Mouse (Mus musculus) urinary bladder, postnatal 14 days (tissue): ENCODE results near the gene Ints1.
A peak's percentile ranks its signal among the peaks of the same experiment; 100 is the strongest.
"Not testable (repeated sequence)": the region's sequence is repeated elsewhere in the genome, so short reads cannot be mapped to it uniquely, and the experiment has no call there.

Experiments used
- DNase-seq: peaks from one replicate; pipeline ENCODE4 v3.0.0; 2021; ENCODE audit warnings: low spot score

Ints1 gene

DNA sequence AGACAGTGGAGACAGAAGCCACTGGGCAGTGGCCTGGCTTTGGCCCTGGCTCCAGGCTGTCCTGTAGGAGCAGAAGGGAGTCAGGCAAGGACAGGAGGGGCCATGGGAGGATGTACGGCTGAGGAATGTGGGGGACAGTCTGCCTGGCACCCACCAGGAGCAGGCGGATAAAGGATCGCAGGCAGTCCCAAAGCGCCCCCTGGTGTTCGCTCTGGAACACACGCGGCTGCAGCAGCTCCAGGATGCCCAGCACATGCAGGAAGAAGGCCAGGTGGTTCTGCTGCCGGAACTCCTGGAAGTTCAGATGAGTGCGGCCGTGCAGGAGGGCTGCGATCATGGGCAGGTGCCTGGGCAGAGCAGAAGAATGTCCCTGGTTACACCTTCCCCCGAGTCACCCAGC is 20.7 kb downstream of the Ints1 start:
- peak; percentile 46 for DNase-seq

DNA sequence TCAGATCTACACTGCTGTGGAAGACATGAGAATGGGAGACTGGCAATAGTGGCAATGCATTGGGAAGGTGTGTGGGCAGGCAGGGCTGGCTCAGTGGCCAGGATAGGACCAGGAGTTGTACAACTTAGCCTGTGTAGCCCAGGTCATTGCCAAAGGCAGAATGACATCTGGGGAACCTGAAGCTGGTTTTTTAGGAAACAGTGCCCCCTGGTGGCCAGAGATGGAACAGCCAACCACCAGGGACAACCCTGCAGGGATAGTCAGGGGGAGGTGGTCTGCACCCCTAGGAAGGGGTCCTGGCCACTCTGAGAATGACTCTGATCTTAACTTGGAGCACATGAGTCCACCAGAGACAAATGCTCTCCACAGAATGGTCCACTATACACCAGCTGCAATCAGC is 24.9 kb downstream of the Ints1 start:
- peak; percentile 61 for DNase-seq

DNA sequence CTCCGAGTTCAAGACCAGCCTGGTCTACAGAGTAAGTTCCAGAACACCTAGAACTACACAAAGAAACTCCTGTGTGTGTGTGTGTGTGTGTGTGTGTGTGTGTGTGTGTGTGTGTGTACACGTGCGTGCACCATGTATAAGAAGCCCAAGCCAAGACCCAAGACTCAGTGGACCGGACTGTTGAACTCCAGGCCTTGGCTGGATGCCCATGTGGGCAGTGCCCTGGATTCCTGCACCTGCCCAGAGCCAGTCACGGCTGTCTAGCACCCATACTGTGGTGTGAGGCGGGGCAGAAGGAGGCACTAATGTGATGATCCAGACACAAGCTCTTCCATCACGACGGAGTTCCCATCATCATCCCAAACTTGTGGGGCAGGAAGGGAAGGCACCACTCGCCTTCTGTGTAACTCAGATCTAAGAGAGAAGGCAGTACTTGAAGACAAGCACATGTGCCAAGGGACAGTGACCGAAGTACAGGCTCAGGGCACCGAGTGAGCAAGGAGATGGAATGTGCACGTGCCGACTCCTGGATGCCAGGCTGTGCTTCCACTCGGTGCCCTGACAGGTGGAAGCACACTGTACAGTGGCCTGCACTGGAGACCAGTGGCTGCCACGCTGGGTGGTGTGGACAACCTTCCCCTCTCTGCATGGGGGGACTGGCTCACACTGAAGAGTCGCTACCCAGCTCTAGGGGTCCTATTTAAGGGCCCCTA is 25.9 kb downstream of the Ints1 start:
- DNase-seq, result no peak

DNA sequence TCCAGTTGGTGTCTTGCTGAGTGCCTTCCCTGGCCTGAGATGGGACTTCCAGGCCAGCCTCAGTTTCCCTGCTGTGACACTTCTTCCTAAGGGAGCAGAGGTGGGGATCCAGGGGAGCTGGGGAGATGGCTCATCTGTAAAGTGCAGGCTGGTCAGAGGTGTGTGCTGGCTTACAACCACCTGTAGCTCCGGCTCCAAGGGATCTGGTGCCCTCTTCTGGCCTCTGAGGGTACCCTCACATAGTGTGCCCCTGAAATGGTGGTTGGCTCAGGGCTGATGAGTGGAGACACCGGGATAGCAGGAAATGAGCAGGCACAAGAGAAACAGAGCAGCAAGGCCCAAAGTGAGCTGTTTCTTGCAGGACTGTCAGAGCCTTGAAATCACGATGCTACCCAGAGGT is 29.7 kb downstream of the Ints1 start:
- DNase-seq, result peak; percentile 78

DNA sequence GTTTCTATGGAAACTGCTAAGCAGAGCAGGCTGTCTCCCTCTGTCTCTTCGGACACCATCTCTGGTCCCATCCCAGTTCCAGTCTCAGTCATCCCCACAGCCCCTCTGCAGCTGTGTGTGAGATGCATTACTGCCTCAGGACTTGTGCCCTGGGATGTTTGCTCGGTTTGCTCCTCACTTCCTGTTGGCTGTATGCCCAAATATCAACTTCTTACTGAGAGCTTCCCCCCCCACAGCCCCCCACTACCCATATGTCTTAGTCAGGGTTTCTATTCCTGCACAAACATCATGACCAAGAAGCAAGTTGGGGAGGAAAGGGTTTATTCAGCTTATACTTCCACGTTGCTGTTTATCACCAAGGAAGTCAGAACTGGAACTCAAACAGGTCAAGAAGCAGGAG is 32.8 kb downstream of the Ints1 start:
- not testable (repeated sequence) for DNase-seq

DNA sequence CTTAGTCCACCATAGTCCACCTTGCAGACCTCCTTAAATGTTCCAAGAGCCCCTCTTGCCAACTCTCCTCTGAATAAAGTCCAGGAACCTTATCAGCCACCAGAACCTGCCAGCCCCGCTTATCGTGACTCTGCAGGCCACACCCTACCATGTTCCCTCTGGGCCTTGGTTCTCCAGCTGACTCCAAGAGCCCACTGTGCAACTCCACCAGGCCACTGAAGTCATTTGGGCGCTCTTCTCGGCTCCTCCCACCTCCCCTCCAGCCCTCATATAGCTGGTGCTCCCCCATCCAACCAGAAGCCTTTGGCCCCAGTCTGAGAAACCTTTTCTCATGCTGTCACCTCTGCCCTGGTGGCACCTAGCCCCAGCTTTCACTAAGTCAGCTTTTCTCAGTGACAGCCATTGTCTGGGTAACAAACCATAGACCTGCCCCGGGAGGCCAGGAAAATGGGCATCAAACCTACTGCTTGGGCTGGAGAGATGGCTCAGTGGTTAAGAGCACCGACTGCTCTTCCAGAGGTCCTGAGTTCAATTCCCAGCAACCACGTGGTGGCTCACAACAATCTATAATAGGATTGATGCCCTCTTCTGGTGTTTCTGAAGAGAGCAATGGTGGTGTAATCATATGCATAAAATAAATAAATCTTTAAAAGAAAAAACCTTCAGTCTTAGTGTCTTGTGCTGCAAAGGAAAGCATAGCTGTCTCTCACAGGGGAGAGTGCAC is 36.7 kb downstream of the Ints1 start:
- DNase-seq, result peak; percentile 38

DNA sequence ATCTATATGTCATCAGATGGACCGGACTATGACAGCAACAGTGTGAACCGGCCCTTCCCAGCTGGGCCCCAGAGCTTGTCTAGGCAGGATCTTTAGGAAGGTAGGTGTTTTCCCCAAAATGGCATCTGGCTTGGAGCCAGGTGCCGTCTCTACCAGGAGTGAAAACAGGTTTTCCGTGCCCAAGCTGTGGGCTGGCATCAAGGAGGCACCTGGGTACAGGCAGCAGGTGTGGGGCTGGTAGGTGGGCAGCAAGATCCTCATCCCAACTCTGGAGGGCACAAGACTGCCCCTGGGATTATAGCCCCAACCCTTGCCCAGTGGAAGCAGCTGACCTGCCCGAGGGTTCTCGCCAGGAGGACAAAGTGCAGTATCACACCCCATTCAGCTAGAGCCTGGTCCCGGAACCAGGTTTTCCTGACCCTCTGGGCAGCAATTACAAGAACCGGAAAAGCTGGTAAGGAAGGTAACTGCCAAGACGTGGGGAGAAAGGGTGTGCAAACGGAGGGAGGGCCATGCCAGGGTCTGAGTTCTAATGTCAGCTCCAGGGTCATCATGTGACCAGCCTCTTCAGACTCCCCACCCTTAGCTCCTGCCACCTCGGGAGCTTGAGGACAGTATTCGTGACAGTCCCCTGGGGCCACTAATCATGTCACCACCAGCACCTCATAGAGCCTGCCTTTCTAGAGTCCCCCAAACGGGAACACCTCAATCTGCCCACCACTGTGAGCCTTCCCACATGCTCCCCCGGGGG is 37.5 kb downstream of the Ints1 start:
- DNase-seq, result peak; percentile 79

DNA sequence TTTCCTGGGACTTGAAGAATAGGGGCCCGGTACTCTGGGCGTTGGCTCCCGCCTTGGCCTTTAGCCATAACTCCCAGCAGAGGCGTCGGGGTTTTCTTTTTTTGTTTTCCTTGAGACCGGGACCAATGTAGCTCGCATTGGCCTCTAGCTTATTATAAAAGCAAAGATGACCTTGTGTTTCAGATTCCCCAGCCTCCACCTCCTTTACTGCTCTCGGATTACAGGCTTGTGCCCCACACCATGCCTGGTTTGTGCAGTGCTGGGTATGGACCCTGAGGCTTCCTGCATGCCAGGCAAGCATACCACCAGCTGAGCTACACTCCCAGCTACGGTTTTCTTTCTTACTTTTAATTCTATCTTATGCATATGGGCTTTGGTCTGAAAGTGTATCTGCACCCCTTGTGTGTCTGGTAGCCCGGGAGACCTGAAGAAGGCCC is 39.0 kb downstream of the Ints1 start:
- DNase-seq, result no peak

DNA sequence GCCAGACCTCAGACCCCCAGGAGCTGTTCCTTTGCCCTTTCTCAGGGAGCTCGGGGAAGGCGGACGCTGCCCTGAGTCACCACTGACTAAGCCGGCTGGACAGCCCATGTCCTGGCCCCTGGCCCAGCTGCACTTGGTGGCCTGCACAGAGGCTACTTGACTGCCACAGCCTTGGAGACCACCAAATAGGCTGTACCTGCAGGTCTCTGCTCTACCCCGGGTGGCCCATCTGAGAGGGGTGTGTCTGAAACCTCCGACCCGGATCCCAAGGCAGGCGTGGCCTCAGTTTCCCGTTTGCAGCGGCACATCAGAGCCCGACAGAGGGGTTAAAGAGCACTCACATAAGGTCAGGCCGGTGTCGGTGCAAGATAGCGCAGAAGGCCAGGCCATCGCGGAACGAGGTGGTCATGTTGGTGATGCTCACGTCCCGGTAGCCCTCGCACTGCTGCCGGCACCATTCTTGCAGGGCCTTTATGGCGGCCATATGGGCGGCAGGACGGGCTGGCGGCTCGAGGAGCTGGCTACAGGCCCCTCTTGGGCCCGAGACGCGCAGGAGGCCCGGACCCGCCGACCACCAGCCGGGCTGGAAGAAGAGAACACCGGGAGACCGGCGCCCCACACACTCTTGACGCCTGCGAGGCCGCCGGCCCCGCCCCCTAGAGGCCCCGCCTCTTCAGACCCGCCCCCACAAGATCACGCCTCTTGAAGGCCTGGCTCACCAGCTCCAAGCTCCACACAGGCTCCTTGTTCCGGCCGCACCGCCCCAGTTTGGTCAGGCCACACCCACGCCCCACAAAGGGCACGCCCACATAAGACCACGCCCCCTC is 39.6 kb downstream of the Ints1 start, which contains the start of gene Micall2:
Micall2 (minus strand) TSS at position 660 of the 827 bp plus-strand sequence.
- DNase-seq, result peak; percentile 98

DNA sequence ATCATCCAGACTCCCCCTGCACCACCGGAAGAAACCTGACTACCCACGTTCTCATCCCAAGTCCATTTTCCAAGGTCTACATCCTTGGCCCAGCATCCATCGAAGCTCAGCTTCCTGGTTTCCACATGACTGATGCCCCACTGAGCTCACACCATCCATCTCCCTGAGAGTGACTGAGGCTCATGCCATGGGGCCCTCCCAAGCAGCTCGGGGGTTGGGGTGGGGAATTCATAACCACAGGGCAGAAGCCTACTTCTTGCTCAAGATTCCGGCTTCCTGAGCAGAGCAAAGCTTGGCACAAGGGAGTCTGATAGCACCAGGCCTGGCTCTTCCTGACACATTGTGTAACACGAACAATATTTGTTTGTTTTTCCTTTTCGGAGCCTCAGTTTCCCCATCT is 40.7 kb downstream of the Ints1 start:
- no peak for DNase-seq

DNA sequence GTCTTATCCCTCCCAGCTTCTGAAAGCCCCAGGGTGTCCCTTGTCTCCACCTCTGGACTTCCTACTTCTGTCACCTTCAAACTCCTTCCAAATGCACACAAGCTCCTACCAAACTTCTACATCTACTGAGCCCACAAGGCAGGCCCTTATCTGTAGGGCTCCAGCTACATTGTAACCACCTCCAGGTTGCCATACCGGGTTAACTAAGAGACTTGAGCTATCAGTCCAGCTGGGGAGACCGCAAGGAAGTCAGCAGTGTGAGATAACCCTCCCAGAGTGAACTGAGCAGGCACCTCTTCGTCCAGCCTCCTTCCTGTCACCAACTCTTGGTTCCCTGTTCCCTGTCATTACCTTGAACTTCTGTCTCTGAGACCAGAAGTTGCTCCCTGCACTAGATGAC is 41.5 kb downstream of the Ints1 start:
- no peak for DNase-seq

DNA sequence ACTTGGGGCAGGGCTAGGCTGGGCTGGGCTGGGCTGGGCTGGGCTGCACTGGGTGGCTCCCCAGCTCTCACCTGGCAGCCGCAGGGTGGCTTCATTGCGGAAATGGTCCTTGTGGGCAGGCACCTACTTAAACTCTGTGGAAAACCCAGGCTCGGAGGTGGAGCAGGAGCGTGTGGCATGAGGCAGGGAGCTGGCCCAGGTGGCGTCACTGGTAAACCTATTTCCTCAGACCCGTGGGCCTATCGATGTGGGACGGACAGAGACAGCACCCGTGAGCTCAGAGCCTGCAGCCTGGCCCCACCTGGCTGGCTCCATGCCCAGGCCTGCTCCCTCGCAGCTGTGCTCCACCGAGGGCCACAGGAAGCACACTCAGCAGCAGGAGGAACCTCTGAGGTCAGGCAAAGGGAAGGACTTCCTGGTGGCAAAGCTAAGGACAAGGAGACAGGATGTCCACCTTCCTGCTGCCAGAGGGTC is 42.8 kb downstream of the Ints1 start:
- DNase-seq, result peak; percentile 80

DNA sequence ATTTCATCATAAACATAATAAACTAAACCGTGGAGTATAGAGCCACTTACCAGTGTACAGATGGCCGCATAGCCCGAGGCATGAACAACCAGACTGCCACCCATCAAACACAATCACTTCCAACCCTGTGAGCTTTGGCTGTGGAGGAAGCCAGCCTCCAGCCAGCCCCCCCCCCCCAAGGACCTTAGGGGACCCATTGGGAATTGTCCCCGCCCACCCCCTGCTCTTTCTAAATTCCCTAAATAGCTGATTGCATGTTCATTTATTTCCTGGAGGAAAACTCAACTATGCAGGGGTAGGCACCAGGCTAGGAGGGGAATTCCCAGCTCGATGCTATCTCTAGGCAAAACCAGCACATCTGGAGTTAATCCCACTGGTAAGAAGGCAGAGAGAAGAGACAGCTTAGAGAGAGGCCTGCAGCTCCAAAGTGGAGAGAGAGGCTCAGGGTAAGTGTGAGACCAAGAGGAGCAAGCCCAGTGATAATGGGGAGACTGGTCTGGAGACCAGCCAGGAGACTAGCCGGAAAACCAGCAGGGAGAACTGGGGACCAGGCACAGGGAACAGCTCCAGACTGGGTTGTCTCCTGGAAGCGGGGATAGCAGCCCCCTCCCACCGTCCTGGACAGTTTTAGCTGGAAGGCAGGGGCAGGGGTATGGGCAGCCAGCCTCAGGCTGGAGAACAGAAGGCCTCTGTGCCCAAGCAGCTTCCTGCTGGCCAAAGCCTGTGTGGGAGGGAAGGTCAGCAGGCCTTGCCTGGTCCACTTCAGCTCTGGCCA is 44.6 kb downstream of the Ints1 start:
- no peak for DNase-seq

DNA sequence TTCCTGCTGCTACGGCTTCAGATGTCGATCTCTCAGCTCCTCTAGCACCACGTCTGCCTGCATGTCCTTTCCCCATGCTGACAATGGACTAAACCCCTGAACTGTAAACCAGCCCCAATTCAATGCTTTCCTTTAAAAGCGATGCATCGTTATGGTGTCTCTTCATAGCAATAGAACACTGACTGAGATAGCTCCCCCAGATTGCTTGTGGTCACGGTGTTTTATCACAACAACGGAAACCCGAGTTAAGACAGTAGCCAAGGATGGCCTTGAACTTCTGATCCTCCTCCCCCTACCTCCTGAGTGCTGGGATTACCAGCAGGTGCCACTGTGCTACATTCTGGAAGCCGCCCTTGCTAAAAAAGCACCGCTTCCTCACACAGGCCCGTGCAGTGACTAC is 48.2 kb downstream of the Ints1 start:
- DNase-seq, result no peak

DNA sequence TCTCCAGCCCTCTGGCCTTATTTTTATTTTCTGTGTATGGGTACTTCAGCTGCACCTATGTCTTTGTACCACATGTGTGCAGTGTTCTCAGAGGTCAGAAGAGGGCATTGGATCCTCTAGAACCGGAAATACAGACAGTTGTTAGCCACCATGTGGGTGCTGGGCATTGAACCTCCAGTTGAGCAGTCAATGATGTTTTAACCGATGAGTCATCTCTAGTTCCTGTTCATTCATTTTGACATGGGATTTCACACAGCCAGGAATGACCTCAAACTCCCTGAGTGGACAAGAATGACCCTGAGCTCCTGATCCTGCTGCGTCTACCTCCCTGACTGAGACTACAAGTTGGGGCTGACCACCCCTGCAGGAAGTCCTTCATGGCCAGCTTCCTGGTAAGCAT is 49.3 kb downstream of the Ints1 start:
- DNase-seq, result no peak

DNA sequence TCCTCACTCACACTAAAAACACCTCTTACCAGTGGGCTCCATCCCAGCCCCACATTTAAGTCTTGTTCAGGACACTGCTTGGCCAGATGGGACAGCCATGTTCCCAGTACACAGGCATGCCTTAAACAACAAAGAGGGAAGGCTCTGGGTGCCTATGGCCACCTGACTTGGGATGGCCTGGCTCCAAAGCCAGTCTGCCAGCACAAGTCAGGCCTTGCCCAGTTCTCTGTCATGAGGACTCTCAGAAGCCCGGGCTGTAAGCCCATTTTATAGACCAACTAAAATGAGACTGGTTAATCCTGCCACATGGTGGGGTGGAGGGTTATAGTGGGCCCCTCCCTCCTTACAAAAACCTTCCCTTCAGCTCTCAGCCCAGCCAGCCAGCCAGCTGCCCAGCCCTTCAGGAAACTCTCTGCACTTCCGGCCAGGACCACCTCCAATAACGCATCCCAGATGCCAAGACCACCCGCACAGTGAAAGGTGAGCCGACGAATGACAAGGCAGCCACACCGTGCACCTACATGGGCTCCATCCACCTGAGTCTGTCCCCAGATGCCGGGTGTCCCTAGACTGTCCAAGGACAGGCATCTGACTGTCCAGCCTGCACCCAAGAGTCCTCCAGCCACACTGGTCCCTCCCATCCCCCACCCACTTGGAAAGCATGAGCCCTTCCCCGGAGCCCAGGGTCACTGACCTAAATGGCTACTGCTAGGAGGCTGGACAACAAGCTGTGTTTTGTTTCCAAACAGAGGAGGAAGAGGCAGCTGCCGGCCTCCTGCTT is 50.9 kb downstream of the Ints1 start:
- DNase-seq, result no peak

DNA sequence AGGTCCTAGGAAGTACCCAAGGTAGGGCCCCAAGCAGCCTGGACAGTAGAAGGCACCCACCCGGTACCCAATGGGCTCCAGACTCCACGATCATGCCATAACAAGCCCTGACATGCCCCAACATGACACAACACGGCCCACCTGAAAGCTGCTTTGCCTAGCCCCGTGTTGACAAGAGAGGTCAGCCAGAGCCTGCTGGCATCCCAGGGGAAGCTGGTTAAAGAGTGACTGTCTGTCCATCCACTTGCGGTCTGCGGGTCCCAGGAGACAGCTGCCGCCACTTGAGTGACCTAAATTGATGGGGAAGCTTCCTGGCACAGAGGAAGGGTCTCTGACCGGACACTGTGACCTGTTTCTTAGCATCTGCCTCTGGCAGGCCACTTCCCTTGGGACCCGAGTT is 52.4 kb downstream of the Ints1 start:
- peak; percentile 48 for DNase-seq

DNA sequence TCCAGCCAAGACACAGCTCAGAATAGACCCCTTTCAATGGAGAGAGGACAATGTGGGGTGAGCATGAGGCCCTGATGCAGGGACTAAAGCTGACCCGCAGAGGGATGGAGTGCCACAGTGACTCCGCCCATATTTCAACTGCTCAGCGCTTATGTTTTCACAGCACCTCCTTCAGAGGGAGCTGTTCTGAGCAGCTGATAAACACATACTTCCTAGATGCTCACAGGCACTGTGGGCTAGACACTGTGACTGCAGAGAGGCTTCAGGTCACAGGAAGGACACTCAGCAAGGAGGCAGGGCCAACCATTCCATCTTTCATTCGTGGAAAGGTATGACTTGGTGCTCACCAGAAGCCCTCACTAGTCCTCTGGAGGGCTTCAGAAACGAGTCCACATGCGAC is 52.8 kb downstream of the Ints1 start:
- no peak for DNase-seq

DNA sequence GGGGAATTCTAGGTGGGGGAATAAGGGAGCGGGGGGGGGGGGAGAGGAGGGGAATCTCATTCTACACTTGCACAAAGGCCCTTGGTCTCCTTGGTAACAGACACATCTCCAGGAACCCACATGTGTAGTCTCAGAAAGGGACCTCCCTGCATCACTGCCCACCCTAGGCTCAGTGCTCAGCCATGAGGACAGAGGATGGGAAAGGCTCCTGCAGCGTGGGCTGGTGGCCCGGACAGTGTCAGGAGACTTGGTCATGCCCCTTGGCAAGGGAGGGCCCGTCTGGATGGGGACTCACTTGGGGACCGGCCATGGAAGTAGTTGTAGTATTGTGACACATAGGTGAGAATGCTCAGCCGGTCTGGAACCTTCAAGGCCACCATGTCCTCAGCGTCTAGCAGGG is 56.5 kb downstream of the Ints1 start:
- no peak for DNase-seq

DNA sequence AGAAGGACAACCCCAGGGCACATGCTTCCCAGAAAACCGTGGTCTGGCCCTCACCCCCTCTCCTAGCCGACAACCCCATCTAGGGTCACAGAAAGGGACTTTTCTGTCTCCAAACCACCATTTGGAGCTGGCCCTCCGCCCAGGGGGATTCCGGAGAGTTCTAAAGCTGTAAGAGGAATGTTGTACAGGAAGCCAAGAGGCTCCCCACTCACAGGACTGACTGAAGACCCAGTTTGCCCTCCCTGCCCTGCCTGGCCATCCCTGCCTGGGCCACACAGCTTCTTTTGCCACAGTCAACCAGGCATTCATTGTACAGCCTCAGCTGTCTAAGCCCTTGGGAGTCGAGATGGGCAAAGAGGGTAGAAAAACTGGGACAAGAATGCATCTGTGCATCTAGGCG is 56.9 kb downstream of the Ints1 start:
- no peak for DNase-seq
